Mouse (Mus musculus) MEL (cell line): ENCODE data around the gene St6galnac4. TPM values are rescaled to one million over a fixed set of nuclear protein-coding genes. Genes with fewer than 3 reads are reported as not detected.

ENCODE experiments used
- DNase-seq: peaks from one replicate; pipeline ENCODE4 v3.0.0; 2011; ENCODE audit warnings: low read depth, low spot score
- H3K27ac ChIP-seq: 2 replicates; pipeline ENCODE4 v1.5.1; 2012; ENCODE audit warnings: low read depth, mild to moderate bottlenecking, control low read depth, low read length, moderate library complexity; ENCODE audit not compliant: control insufficient read depth
- H3K27me3 ChIP-seq, 2 experiments: fragments of 150-350 bp in 1 of 2; sonication (generic) in 1 of 2; 2 replicates each; pipeline ENCODE4 v1.6.1; 2012; ENCODE audit warnings: low read length in 2 of 2, mild to moderate bottlenecking in 2 of 2, improper control_type of control experiment in 1 of 2, moderate library complexity in 1 of 2; ENCODE audit not compliant: insufficient read depth in 2 of 2, control insufficient read depth in 1 of 2
- H3K36me3 ChIP-seq, 2 experiments: 2 replicates each; pipeline ENCODE4 v1.6.1; 2012 to 2014; ENCODE audit warnings: low read length in 2 of 2, improper control_type of control experiment in 1 of 2, inconsistent platforms in 1 of 2, mild to moderate bottlenecking in 1 of 2; ENCODE audit not compliant: insufficient read depth in 2 of 2, control insufficient read depth in 1 of 2
- H3K4me1 ChIP-seq, 2 experiments: fragments of 150-350 bp in 1 of 2; sonication (generic) in 1 of 2; 2 replicates each; pipeline ENCODE4 v1.6.1; 2012; ENCODE audit warnings: low read length in 2 of 2, improper control_type of control experiment in 1 of 2, mild to moderate bottlenecking in 1 of 2; ENCODE audit not compliant: insufficient read depth in 2 of 2, control insufficient read depth in 1 of 2
- H3K4me3 ChIP-seq, 2 experiments: fragments of 150-350 bp in 1 of 2; sonication (generic) in 1 of 2; 2 replicates each; pipeline ENCODE4 v1.5.1; 2012; ENCODE audit warnings: low read depth in 2 of 2, low read length in 2 of 2, mild to moderate bottlenecking in 2 of 2, moderate library complexity in 2 of 2, control low read depth in 1 of 2, improper control_type of control experiment in 1 of 2; ENCODE audit not compliant: control insufficient read depth in 1 of 2, insufficient read depth in 1 of 2
- H3K79me2 ChIP-seq: 2 replicates; pipeline ENCODE4 v1.6.1; 2012; ENCODE audit warnings: mild to moderate bottlenecking, low read length, moderate library complexity; ENCODE audit not compliant: control insufficient read depth, poor library complexity, insufficient read depth
- H3K9ac ChIP-seq: 2 replicates; pipeline ENCODE4 v1.6.1; 2012; ENCODE audit warnings: low read depth, mild to moderate bottlenecking, control low read depth, low read length, moderate library complexity; ENCODE audit not compliant: control insufficient read depth, poor library complexity, severe bottlenecking
- H3K9me3 ChIP-seq: fragments of 150-350 bp; sonication (generic); replicated peaks from 2 replicates; pipeline ENCODE4 v1.6.1; 2012; ENCODE audit warnings: mild to moderate bottlenecking, low read length, improper control_type of control experiment, moderate library complexity; ENCODE audit not compliant: insufficient read depth
- BHLHE40 ChIP-seq: IDR thresholded peaks from 2 replicates; pipeline ENCODE4 v1.6.1; 2012; ENCODE audit warnings: low read depth, mild to moderate bottlenecking, inconsistent platforms, low read length, improper control_type of control experiment, borderline replicate concordance
- CHD1 ChIP-seq: IDR thresholded peaks from 2 replicates; pipeline ENCODE4 v1.6.1; 2012; ENCODE audit warnings: low read depth, mild to moderate bottlenecking, inconsistent platforms, low read length, improper control_type of control experiment
- CHD2 ChIP-seq: IDR thresholded peaks from 2 replicates; pipeline ENCODE4 v1.6.1; 2011; ENCODE audit warnings: low read length, improper control_type of control experiment
- CTCF ChIP-seq, 3 experiments: IDR thresholded peaks in 2 of 3; conservative IDR thresholded peaks in 1 of 3; 2 replicates each; pipeline ENCODE4 v1.5.1; 2011 to 2012; ENCODE audit warnings: low read length in 3 of 3, low read depth in 2 of 3, mild to moderate bottlenecking in 2 of 3, improper control_type of control experiment in 1 of 3, inconsistent platforms in 1 of 3, mixed read lengths in 1 of 3, moderate library complexity in 1 of 3; ENCODE audit not compliant: control insufficient read depth in 1 of 3, insufficient read depth in 1 of 3, poor library complexity in 1 of 3, severe bottlenecking in 1 of 3
- E2F4 ChIP-seq: IDR thresholded peaks from 2 replicates; pipeline ENCODE4 v1.6.1; 2011; ENCODE audit warnings: low read depth, low read length, improper control_type of control experiment, borderline replicate concordance
- ELF1 ChIP-seq: IDR thresholded peaks from 2 replicates; pipeline ENCODE4 v1.6.1; 2014; ENCODE audit warnings: low read depth, mild to moderate bottlenecking, inconsistent platforms, low read length, improper control_type of control experiment, moderate library complexity
- EP300 ChIP-seq, 2 experiments: IDR thresholded peaks; 2 replicates each; pipeline ENCODE4 v1.6.1; 2011; ENCODE audit warnings: improper control_type of control experiment in 2 of 2, low read length in 2 of 2, low read depth in 1 of 2, mild to moderate bottlenecking in 1 of 2
- GABPA ChIP-seq: IDR thresholded peaks from 2 replicates; pipeline ENCODE4 v1.6.1; 2012; ENCODE audit warnings: low read depth, mild to moderate bottlenecking, inconsistent platforms, low read length, improper control_type of control experiment, moderate library complexity
- GATA1 ChIP-seq: IDR thresholded peaks from 2 replicates; pipeline ENCODE4 v1.6.1; 2011; ENCODE audit warnings: low read depth, low read length, improper control_type of control experiment
- HCFC1 ChIP-seq: IDR thresholded peaks from 2 replicates; pipeline ENCODE4 v1.6.1; 2012; ENCODE audit warnings: low read depth, mild to moderate bottlenecking, inconsistent platforms, low read length, improper control_type of control experiment, moderate library complexity
- JUND ChIP-seq: IDR thresholded peaks from 2 replicates; pipeline ENCODE4 v1.6.1; 2011; ENCODE audit warnings: low read depth, mild to moderate bottlenecking, improper control_type of control experiment, low read length
- KAT2A ChIP-seq: conservative IDR thresholded peaks from 2 replicates; pipeline ENCODE4 v1.6.1; 2012; ENCODE audit warnings: low read depth, low read length, improper control_type of control experiment, inconsistent platforms
- MAX ChIP-seq: IDR thresholded peaks from 2 replicates; pipeline ENCODE4 v1.6.1; 2011; ENCODE audit warnings: low read length, improper control_type of control experiment
- MAZ ChIP-seq: IDR thresholded peaks from 2 replicates; pipeline ENCODE4 v1.6.1; 2012; ENCODE audit warnings: low read depth, mild to moderate bottlenecking, inconsistent platforms, low read length, improper control_type of control experiment
- MXI1 ChIP-seq: IDR thresholded peaks from 2 replicates; pipeline ENCODE4 v1.6.1; 2011; ENCODE audit warnings: mild to moderate bottlenecking, low read depth, low read length, improper control_type of control experiment
- MYB ChIP-seq: IDR thresholded peaks from 2 replicates; pipeline ENCODE4 v1.6.1; 2011; ENCODE audit warnings: mild to moderate bottlenecking, low read depth, low read length, improper control_type of control experiment
- MYC ChIP-seq: IDR thresholded peaks from 2 replicates; pipeline ENCODE4 v1.6.1; 2011; ENCODE audit warnings: low read depth, mild to moderate bottlenecking, low read length, improper control_type of control experiment, moderate library complexity
- NELFE ChIP-seq: IDR thresholded peaks from 2 replicates; pipeline ENCODE4 v1.6.1; 2011; ENCODE audit warnings: low read depth, low read length, improper control_type of control experiment
- NRF1 ChIP-seq: IDR thresholded peaks from 2 replicates; pipeline ENCODE4 v1.6.1; 2014; ENCODE audit warnings: low read depth, mild to moderate bottlenecking, inconsistent platforms, low read length, improper control_type of control experiment, moderate library complexity; ENCODE audit not compliant: poor library complexity, insufficient read depth, severe bottlenecking
- POLR2A ChIP-seq, 2 experiments: IDR thresholded peaks; 2 replicates each; pipeline ENCODE4 v1.6.1; 2011 to 2012; ENCODE audit warnings: low read length in 2 of 2, mild to moderate bottlenecking in 2 of 2, control low read depth in 1 of 2, improper control_type of control experiment in 1 of 2, low read depth in 1 of 2, moderate library complexity in 1 of 2; ENCODE audit not compliant: control insufficient read depth in 1 of 2, insufficient read depth in 1 of 2, poor library complexity in 1 of 2
- POLR2AphosphoS2 ChIP-seq: IDR thresholded peaks from 2 replicates; pipeline ENCODE4 v1.6.1; 2011; ENCODE audit warnings: low read length, improper control_type of control experiment
- POLR2AphosphoS5 ChIP-seq: IDR thresholded peaks from 2 replicates; pipeline ENCODE4 v1.6.1; 2012; ENCODE audit warnings: low read depth, borderline replicate concordance, mild to moderate bottlenecking, inconsistent platforms, low read length, moderate library complexity, mixed read lengths
- RCOR1 ChIP-seq: IDR thresholded peaks from 2 replicates; pipeline ENCODE4 v1.6.1; 2012; ENCODE audit warnings: low read depth, mild to moderate bottlenecking, inconsistent platforms, low read length, improper control_type of control experiment
- SMC3 ChIP-seq: IDR thresholded peaks from 2 replicates; pipeline ENCODE4 v1.6.1; 2011; ENCODE audit warnings: low read depth, low read length, improper control_type of control experiment
- TAL1 ChIP-seq: IDR thresholded peaks from 2 replicates; pipeline ENCODE4 v1.6.1; 2012; ENCODE audit warnings: mild to moderate bottlenecking, inconsistent platforms, low read length, moderate library complexity, mixed read lengths
- TBP ChIP-seq: IDR thresholded peaks from 2 replicates; pipeline ENCODE4 v1.8.0; 2011; ENCODE audit warnings: low read depth, low read length, improper control_type of control experiment
- TCF12 ChIP-seq: IDR thresholded peaks from 2 replicates; pipeline ENCODE4 v1.6.1; 2014; ENCODE audit warnings: low read depth, mild to moderate bottlenecking, inconsistent platforms, low read length, improper control_type of control experiment, moderate library complexity
- UBTF ChIP-seq: IDR thresholded peaks from 2 replicates; pipeline ENCODE4 v1.6.1; 2012; ENCODE audit warnings: low read depth, mild to moderate bottlenecking, inconsistent platforms, low read length, improper control_type of control experiment, moderate library complexity, borderline replicate concordance; ENCODE audit not compliant: insufficient read depth
- USF1 ChIP-seq: IDR thresholded peaks from 2 replicates; pipeline ENCODE4 v1.6.1; 2014; ENCODE audit warnings: low read depth, mild to moderate bottlenecking, inconsistent platforms, low read length, improper control_type of control experiment, moderate library complexity
- USF2 ChIP-seq, 2 experiments: IDR thresholded peaks; 2 replicates each; pipeline ENCODE4 v1.6.1; 2011 to 2012; ENCODE audit warnings: improper control_type of control experiment in 2 of 2, low read length in 2 of 2, borderline replicate concordance in 1 of 2, inconsistent platforms in 1 of 2, low read depth in 1 of 2, mild to moderate bottlenecking in 1 of 2; ENCODE audit not compliant: insufficient read depth in 1 of 2
- ZC3H11A ChIP-seq: IDR thresholded peaks from 2 replicates; pipeline ENCODE4 v1.6.1; 2012; ENCODE audit warnings: low read depth, mild to moderate bottlenecking, inconsistent platforms, low read length, improper control_type of control experiment
- ZKSCAN1 ChIP-seq: IDR thresholded peaks from 2 replicates; pipeline ENCODE4 v1.6.1; 2012; ENCODE audit warnings: low read depth, mild to moderate bottlenecking, inconsistent platforms, low read length, improper control_type of control experiment, moderate library complexity
- ZMIZ1 ChIP-seq: IDR thresholded peaks from 2 replicates; pipeline ENCODE4 v1.6.1; 2012; ENCODE audit warnings: low read depth, mild to moderate bottlenecking, inconsistent platforms, low read length, improper control_type of control experiment, moderate library complexity
- ZNF384 ChIP-seq: IDR thresholded peaks from 2 replicates; pipeline ENCODE4 v1.6.1; 2012; ENCODE audit warnings: low read depth, mild to moderate bottlenecking, inconsistent platforms, low read length, improper control_type of control experiment
- polyA plus RNA-seq, 2 experiments: library from polyadenylated mRNA; stranded (reverse) in 1 of 2; unstranded in 1 of 2; fragments of >175 nt in 1 of 2; fragments of >200 nt in 1 of 2; gene quantifications; 2 replicates each; pipeline versions ENCODE4 v1.2.1 to v1.2.4; 2012; ENCODE audit warnings: low replicate concordance in 2 of 2, low read depth in 1 of 2; ENCODE audit not compliant: insufficient read length in 2 of 2, insufficient read depth in 1 of 2, missing spikeins in 1 of 2
- total RNA-seq: library from RNA; depleted of rRNA; stranded (reverse); fragments of 300-350 nt; gene quantifications from 2 replicates; pipeline ENCODE4 v1.2.3, GENCODE M21; 2012

St6galnac4 gene
- total and polyA plus RNA-seq, 3 experiments: 58.3 to 109 TPM; not detected in 1

- Histone ChIP-seq H3K9me3 (no peaks in the 10 kb centered on the region), H3K36me3 (peaks cover 0 to 6% of the 10 kb centered on the region in 2 experiments; a peak in 2 of 4 replicates), H3K27ac (peak overlapping the region; percentile 74), H3K27me3 (no peaks in the 10 kb centered on the region), H3K4me1 (peaks cover 5 to 27% of the 10 kb centered on the region in 2 experiments), H3K4me3 (peak overlapping the region; percentile 78 to 93), H3K9ac (peak overlapping the region; percentile 76), H3K79me2 (peaks cover 2% of the 10 kb centered on the region; the same call in 1 of the 2 replicates)
- DNase-seq: peak; percentile 90
- TF ChIP-seq POLR2AphosphoS2: no peak; the same call in 1 of the 2 replicates
- peak; percentile 51 for TF ChIP-seq SMC3
- TF ChIP-seq KAT2A: no peak; the same call in 1 of the 2 replicates
- TF ChIP-seq MAZ: peak; percentile 85; the same call in 1 of the 2 replicates
- no peak for TF ChIP-seq GABPA
- no peak for TF ChIP-seq BHLHE40
- TF ChIP-seq POLR2A (IDR thresholded peaks at IDR 0.05; ENCODE audit: control insufficient read depth in 1 of 2, insufficient read depth in 1 of 2, low read depth in 1 of 2, low read length in 2 of 2, poor library complexity in 1 of 2): peak in 1 of 2 experiments; percentile 46; a peak in 2 of 4 replicates
- TF ChIP-seq TBP: no peak
- TF ChIP-seq MYC: peak; percentile 27; the same call in 1 of the 2 replicates
- TF ChIP-seq MXI1: peak; percentile 79; the same call in 1 of the 2 replicates
- TF ChIP-seq ELF1: no peak
- 0 out of 2 replicates have a peak, but pooled peaks have one; percentile 11 for TF ChIP-seq TCF12
- TF ChIP-seq TAL1: no peak
- no peak for TF ChIP-seq ZKSCAN1
- TF ChIP-seq CHD1: 0 out of 2 replicates have a peak, but pooled peaks have one; percentile 20
- TF ChIP-seq POLR2AphosphoS5: no peak
- peak; percentile 64 for TF ChIP-seq HCFC1
- TF ChIP-seq RCOR1: peak; percentile 11; the same call in 1 of the 2 replicates
- peak; percentile 14 to 26; a peak in 1 of 4 replicates for TF ChIP-seq EP300 (IDR thresholded peaks at IDR 0.05; ENCODE audit: low read depth in 1 of 2, low read length in 2 of 2)
- TF ChIP-seq NELFE: peak; percentile 47; the same call in 1 of the 2 replicates
- no peak for TF ChIP-seq CHD2
- TF ChIP-seq ZMIZ1: no peak
- no peak for TF ChIP-seq USF2 (IDR thresholded peaks at IDR 0.05; ENCODE audit: borderline replicate concordance in 1 of 2, insufficient read depth in 1 of 2, low read depth in 1 of 2, low read length in 2 of 2)
- TF ChIP-seq ZC3H11A: no peak; the same call in 1 of the 2 replicates
- peak; percentile 50; the same call in 1 of the 2 replicates for TF ChIP-seq USF1
- no peak for TF ChIP-seq UBTF
- no peak for TF ChIP-seq GATA1
- no peak for TF ChIP-seq JUND
- no peak for TF ChIP-seq ZNF384
- peak; percentile 71 to 93 (median 75) for TF ChIP-seq CTCF (IDR thresholded peaks at IDR 0.05 in 2 of 3, conservative IDR thresholded peaks at IDR 0.05 in 1 of 3; ENCODE audit: control insufficient read depth in 1 of 3, insufficient read depth in 1 of 3, low read depth in 2 of 3, low read length in 3 of 3, poor library complexity in 1 of 3, severe bottlenecking in 1 of 3)
- 0 out of 2 replicates have a peak, but pooled peaks have one; percentile 31 for TF ChIP-seq NRF1
- no peak for TF ChIP-seq E2F4
- TF ChIP-seq MYB: no peak
- no peak; the same call in 1 of the 2 replicates for TF ChIP-seq MAX
Observed at GRCm38 (mm10) chr2:32606161-32607142, 19.6 kb downstream of the St6galnac4 start.
